Mouse (Mus musculus): ENCODE results near the gene Atf6b.

The Atf6b gene

DNA sequence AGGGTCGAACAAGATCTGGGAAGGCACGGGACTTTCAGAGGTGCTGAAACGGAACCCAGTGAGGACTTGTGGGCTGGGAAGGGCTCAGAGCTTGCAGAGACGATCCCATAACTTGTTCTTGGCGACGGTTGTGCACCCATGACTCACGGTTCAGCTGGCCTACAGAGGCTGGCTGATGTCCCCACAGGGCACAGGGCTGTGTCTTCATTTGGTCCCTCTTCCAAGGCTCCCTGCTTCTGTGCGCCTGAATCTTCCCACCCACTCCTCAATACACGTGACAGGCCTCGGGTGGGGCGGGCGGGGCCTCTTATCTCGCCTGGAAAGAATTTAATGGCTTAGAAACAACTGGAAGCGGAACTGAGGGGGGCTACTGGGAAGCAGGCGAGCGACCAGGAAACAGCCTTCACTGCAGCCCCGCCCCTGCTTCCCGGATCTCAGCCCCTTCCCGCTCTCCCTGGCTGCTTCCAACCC lies 14.2 kb downstream of the Atf6b start:
- Histone ChIP-seq H3K27me3 (ENCODE audit: control insufficient read depth, insufficient read depth, low read length, poor library complexity, severe bottlenecking) (peaks cover 6% of the 10 kb centered on the region; the same call in 1 of the 2 replicates), H3K36me3 (ENCODE audit: control insufficient read depth, insufficient read depth, low read length, poor library complexity, severe bottlenecking) (no peaks in the 10 kb centered on the region)
- no peak for DNase-seq (ENCODE audit: low read depth, low spot score)

DNA sequence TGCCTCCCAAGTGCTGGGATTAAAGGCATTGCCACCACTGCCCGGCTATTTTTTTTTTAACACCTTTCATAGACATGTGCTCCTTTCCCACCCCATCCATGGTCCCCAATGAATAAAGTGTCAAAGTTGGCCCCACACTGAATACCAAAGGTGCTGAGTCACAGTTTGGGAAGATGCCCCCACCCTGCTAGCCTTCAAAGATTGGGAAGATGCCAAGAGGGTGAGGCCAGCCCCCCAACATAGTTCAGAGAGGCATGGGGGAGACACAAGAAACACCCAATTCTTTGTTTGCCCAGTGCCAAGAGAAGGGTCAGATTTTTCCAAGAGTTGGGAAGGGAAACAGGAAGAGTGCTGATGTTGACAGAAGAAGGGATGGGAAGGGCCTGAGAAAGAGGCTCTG lies 15.5 kb downstream of the Atf6b start:
- Histone ChIP-seq H3K27me3 (ENCODE audit: control insufficient read depth, insufficient read depth, low read length, poor library complexity, severe bottlenecking) (peaks cover 6% of the 10 kb centered on the region; the same call in 1 of the 2 replicates), H3K36me3 (ENCODE audit: control insufficient read depth, insufficient read depth, low read length, poor library complexity, severe bottlenecking) (no peaks in the 10 kb centered on the region)
- no peak for DNase-seq (ENCODE audit: low read depth, low spot score)

DNA sequence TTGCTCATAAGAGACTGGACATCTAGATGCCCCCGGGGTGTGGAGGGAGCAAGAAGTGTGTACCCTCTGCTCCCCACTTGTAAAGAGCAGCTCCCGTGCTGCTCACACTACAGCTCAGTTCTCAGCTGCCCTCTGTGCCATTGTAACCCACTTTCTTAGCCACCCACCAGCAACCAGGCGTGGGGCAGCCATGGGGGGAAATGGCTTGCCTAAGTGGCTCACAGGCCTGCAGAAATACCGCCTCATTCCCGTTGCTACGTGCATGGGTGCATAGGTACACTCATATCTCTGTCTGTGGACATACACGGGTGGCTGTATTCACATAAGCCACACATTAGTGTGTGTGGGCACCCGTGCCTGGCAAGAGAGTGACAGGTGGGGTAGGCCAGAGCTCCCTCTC lies 16.0 kb downstream of the Atf6b start:
- DNase-seq (ENCODE audit: low read depth, low spot score), result no peak
- Histone ChIP-seq H3K36me3 (ENCODE audit: control insufficient read depth, insufficient read depth, low read length, poor library complexity, severe bottlenecking) (no peaks in the 10 kb centered on the region), H3K27me3 (ENCODE audit: control insufficient read depth, insufficient read depth, low read length, poor library complexity, severe bottlenecking) (peaks cover 6% of the 10 kb centered on the region; the same call in 1 of the 2 replicates)

DNA sequence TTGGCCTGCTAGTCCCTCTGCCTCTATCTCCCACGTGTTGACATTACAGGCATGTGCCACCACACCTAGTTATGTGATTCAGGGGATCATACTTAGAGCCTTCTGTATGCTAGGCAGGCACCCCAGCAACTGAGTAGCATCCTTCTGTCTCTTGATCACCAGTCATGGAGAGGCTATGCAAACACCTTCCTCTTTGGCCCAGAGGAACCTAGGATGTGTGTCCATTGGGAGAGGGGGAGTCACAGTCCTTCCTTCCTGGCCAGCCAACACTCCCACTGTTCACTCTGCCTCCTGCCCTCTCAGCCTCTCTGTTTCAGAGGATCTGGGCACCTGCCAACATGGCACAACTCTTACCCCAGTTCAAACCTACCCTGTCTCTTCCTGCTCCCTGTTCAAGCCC lies 16.6 kb downstream of the Atf6b start:
- Histone ChIP-seq H3K27me3 (ENCODE audit: control insufficient read depth, insufficient read depth, low read length, poor library complexity, severe bottlenecking) (peaks cover 6% of the 10 kb centered on the region; the same call in 1 of the 2 replicates), H3K36me3 (ENCODE audit: control insufficient read depth, insufficient read depth, low read length, poor library complexity, severe bottlenecking) (no peaks in the 10 kb centered on the region)
- DNase-seq (ENCODE audit: low read depth, low spot score), result no peak

DNA sequence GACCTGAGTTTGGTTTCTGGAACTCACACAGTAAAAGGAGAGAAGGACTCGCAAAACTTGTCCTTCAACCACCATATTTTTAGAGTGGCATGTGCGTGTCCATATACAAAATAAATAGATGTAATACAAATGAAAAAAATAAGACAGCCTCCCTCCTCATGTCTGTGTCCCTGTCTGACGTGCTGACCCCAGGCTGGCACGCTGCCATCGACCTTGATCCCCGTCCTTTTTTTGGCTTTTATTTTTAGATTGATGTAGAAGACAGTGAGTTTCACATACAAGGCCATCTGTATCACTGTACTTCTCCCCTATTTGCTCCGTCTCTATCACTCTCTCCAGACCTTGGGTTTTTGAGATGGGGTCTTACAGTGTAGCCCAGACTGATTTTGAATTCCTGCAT lies 17.5 kb downstream of the Atf6b start:
- H3K27me3 ChIP-seq (ENCODE audit: control insufficient read depth, insufficient read depth, low read length, poor library complexity, severe bottlenecking), result peaks cover 6% of the 10 kb centered on the region; the same call in 1 of the 2 replicates
- DNase-seq (ENCODE audit: low read depth, low spot score), result no peak
- H3K36me3 ChIP-seq (ENCODE audit: control insufficient read depth, insufficient read depth, low read length, poor library complexity, severe bottlenecking), result no peaks in the 10 kb centered on the region

DNA sequence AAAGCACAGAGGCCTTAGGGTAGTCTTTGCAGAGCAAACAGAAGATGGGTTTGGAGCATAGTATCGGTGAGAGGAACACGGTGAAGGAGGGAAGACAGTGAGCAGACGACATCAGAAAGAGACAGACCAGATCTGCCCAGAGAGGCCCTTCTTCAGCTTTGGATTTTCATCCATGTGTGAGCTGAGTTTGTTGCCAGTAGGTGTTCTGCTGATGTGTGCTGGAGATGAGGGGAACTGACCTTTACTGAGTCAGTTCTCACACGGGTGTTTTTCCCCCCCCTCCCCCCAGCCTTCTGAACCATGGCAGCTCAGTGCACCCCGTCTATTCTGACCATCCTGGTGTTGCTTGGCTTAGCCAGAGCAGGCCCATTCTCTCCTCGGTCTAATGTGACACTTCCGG lies 23.3 kb downstream of the Atf6b start, which contains the start of gene Tnxb:
Gene Tnxb, plus strand, starts transcription at position 301 of the 400 bp plus-strand sequence.
- Histone ChIP-seq H3K27me3 (ENCODE audit: control insufficient read depth, insufficient read depth, low read length, poor library complexity, severe bottlenecking) (no peaks in the 10 kb centered on the region; the same call in 1 of the 2 replicates), H3K36me3 (ENCODE audit: control insufficient read depth, insufficient read depth, low read length, poor library complexity, severe bottlenecking) (no peaks in the 10 kb centered on the region)
- DNase-seq (ENCODE audit: low read depth, low spot score), result no peak

DNA sequence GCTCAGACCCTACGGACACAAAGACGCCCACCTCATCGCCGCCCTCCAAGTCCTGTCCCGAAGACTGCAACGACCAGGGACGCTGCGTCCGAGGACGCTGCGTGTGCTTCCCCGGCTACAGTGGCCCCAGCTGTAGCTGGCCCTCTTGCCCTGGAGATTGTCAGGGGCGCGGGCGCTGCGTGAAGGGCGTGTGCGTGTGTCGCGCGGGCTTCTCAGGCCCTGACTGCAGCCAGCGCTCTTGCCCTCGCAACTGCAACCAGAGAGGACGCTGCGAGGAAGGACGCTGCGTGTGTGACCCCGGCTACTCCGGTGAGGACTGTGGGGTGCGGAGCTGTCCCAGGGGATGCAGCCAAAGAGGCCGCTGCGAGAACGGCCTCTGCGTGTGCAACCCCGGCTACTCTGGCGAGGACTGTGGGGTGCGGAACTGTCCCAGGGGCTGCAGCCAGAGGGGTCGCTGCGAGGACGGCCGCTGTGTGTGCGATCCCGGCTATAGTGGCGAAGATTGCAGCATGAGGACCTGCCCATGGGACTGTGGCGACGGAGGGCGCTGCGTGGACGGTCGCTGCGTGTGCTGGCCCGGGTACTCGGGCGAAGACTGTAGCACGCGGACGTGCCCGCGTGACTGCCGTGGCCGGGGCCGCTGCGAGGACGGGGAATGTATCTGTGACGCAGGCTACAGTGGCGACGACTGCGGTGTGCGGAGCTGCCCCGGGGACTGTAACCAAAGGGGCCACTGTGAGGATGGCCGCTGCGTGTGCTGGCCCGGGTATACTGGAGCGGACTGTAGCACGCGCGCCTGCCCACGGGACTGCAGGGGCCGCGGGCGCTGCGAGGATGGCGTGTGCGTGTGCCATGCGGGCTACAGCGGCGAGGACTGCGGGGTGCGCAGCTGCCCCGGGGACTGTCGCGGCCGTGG lies 24.5 kb downstream of the Atf6b start:
- no peak for DNase-seq (ENCODE audit: low read depth, low spot score)
- no peaks in the 10 kb centered on the region for H3K36me3 ChIP-seq (ENCODE audit: control insufficient read depth, insufficient read depth, low read length, poor library complexity, severe bottlenecking)
- H3K27me3 ChIP-seq (ENCODE audit: control insufficient read depth, insufficient read depth, low read length, poor library complexity, severe bottlenecking), result no peaks in the 10 kb centered on the region; the same call in 1 of the 2 replicates

DNA sequence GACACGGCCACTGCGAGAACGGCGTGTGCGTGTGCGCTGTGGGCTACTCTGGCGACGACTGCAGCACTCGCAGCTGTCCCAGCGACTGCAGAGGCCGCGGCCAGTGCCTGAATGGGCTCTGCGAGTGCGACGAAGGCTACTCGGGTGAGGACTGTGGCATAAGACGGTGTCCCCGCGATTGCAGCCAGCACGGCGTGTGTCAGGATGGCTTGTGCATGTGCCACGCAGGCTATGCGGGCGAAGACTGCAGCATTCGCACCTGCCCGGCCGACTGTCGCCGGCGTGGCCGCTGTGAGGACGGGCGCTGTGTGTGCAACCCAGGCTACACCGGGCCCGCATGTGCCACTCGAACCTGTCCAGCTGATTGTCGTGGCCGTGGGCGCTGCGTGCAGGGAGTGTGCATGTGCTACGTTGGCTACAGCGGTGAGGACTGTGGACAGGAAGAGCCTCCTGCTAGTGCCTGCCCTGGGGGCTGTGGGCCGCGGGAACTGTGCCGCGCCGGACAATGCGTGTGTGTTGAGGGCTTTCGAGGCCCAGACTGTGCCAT lies 25.4 kb downstream of the Atf6b start:
- no peaks in the 10 kb centered on the region for H3K36me3 ChIP-seq (ENCODE audit: control insufficient read depth, insufficient read depth, low read length, poor library complexity, severe bottlenecking)
- H3K27me3 ChIP-seq (ENCODE audit: control insufficient read depth, insufficient read depth, low read length, poor library complexity, severe bottlenecking), result no peaks in the 10 kb centered on the region; the same call in 1 of the 2 replicates
- no peak for DNase-seq (ENCODE audit: low read depth, low spot score)

DNA sequence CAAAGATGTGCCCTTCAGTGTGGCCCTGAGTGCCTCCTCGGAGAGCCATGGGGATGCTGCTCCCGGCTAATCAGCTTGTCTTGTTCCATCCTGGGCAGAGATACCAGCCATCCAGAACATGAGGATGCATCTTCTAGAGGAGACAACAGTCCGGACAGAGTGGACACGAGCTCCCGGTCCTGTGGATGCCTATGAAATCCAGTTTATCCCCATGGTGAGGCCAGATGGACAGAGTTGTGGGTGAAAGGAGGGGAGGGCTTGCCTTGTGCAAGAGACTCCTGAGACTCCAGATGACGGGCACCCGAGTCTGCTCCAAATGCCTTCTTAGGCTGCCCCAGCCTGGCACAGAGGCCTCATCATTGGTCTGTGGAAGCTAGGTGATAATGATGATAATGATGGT lies 26.2 kb downstream of the Atf6b start:
- Histone ChIP-seq H3K27me3 (ENCODE audit: control insufficient read depth, insufficient read depth, low read length, poor library complexity, severe bottlenecking) (no peaks in the 10 kb centered on the region; the same call in 1 of the 2 replicates), H3K36me3 (ENCODE audit: control insufficient read depth, insufficient read depth, low read length, poor library complexity, severe bottlenecking) (no peaks in the 10 kb centered on the region)
- no peak for DNase-seq (ENCODE audit: low read depth, low spot score)

DNA sequence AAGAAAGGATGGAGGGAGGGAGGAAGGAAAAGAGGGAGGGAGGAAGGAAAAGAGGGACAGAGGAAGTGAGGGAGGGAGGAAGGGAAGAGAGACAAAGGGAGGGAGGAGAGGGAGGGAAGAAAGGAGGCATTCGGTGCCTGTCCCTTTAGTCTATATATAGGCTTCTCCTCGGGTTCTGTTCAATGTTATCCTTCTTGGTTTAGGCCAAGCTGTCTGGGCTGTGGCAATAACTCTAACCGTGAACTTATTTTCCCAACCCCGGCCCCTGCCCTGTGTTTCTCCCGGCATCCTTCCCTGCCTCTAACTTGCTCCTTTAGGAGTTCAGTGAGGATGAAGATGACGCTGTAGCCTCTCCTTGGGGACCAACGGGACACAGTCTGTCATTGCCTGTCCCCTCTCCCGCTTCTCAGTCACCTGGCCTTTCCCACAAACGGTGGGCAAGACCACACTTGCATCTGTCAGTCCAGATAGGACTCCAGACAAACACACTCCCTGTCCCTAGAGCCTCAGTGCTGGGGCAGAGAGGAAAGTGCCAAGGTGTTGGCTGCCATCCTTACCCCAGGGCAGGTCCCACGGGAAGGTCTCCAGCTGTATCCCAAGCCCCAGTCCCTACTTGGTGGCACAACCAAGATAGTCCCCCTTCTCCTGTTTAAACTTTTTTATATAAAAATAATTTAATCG lies 27.7 kb downstream of the Atf6b start:
- no peaks in the 10 kb centered on the region for H3K36me3 ChIP-seq (ENCODE audit: control insufficient read depth, insufficient read depth, low read length, poor library complexity, severe bottlenecking)
- DNase-seq (ENCODE audit: low read depth, low spot score), result no peak
- H3K27me3 ChIP-seq (ENCODE audit: control insufficient read depth, insufficient read depth, low read length, poor library complexity, severe bottlenecking), result no peaks in the 10 kb centered on the region; the same call in 1 of the 2 replicates

DNA sequence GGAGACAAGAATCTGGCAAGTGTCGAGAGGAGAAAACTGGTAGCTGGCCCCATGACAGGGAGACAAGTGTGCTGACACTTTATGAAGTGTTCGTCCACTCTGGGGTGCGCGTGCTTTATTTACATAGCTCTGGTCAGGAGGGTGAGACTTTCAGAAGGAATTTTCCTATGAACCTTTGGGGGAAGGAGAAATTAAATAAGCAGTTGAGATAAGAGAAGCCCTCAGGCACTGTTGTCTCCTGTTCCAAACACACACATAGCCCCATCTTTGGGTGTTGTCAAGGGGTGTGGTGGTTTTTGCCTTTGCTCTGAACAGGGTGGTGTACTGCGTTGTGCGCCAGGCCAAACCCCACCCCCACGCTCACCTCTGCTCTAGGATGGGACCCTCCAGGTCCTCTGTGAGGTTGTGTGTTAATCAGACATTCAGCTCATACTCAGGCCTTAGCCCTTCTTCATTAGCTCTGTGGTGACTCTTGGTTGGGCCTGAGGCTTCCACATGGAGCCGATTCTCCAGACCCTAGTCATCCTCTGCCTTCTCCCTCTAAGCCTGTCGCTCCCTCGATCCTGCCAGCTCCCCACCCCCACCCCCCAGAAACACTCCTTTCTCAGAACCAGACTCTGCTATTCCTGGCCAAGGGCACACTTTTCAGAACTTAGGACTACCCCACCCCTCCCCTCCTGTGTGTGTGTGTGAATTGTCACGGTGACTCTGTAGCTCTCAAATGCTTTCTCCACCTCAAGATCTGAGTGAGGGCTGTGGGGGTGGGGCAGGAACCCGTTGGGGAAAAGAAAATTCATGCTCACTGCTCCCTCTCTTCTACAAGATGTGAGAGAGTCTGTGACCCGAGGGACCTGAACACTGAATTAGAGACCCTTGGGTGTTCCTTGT lies 28.5 kb downstream of the Atf6b start:
- DNase-seq (ENCODE audit: low read depth, low spot score), result no peak
- no peaks in the 10 kb centered on the region; the same call in 1 of the 2 replicates for H3K27me3 ChIP-seq (ENCODE audit: control insufficient read depth, insufficient read depth, low read length, poor library complexity, severe bottlenecking)
- H3K36me3 ChIP-seq (ENCODE audit: control insufficient read depth, insufficient read depth, low read length, poor library complexity, severe bottlenecking), result no peaks in the 10 kb centered on the region

DNA sequence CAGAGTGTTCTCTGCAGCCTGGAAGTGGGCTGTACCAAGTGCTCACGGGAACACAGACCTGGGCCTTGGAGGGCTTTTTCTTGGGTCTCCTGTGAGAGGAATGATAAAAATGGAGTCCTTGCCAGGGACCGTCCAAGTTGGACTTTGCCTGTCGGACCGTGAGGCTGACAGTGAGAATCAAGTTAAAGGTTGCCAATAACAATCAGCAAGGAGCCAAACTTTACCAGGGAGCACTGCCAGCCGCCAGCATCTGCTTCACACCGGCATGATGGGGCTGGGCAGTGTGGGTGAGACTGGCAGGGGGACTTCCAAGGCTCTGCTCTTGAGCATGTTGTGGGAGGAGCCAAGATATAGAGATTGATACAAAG lies 29.1 kb downstream of the Atf6b start:
- DNase-seq (ENCODE audit: low read depth, low spot score), result no peak
- no peaks in the 10 kb centered on the region for H3K27me3 ChIP-seq (ENCODE audit: control insufficient read depth, insufficient read depth, low read length, poor library complexity, severe bottlenecking)
- no peaks in the 10 kb centered on the region for H3K36me3 ChIP-seq (ENCODE audit: control insufficient read depth, insufficient read depth, low read length, poor library complexity, severe bottlenecking)

DNA sequence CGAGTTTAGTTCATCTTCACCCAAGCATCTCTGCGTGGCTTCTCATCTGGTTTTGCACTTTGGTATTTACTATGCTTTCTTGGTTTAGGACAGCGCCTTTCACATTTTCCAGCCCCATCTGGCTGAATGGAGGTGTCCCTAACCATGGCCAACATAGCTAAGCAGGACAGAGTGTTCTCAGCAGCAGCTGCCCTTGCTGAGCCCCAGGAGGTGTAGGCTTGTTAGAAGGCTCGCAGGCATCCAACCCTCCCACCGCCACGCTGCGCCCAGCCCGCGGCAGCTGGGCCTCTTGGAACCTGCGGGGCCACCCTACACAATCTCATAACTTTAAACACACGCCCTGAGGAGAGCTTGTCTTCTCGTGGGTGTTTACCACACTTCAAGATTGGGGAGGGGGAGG lies 29.7 kb downstream of the Atf6b start:
- DNase-seq (ENCODE audit: low read depth, low spot score), result no peak
- Histone ChIP-seq H3K27me3 (ENCODE audit: control insufficient read depth, insufficient read depth, low read length, poor library complexity, severe bottlenecking) (no peaks in the 10 kb centered on the region), H3K36me3 (ENCODE audit: control insufficient read depth, insufficient read depth, low read length, poor library complexity, severe bottlenecking) (no peaks in the 10 kb centered on the region)

DNA sequence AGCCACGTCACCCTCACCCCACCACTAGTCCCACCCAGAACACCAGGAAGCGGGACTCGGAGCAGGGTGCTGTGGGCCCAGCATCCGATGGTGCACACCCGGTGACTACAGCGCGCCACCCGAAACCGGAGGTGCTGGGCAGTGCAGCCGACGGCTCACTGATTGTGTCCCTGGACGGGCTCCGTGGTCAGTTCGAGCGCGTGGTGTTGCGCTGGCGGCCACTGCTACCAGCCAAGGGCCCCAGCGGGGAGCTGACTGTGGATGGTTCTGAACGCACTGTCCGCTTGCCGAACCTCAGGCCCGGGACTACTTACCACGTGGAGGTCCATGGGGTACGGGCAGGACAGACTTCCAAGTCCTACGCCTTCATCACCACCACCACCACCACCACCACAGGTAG lies 33.2 kb downstream of the Atf6b start:
- no peak for DNase-seq (ENCODE audit: low read depth, low spot score)
- no peaks in the 10 kb centered on the region for H3K36me3 ChIP-seq (ENCODE audit: control insufficient read depth, insufficient read depth, low read length, poor library complexity, severe bottlenecking)
- H3K27me3 ChIP-seq (ENCODE audit: control insufficient read depth, insufficient read depth, low read length, poor library complexity, severe bottlenecking), result no peaks in the 10 kb centered on the region
